ENCODE assay signal across 8 mouse cellular contexts in genomic region chr2:27926478-27927165, GRCm38 (mm10). TPM values are rescaled to one million over a fixed set of nuclear protein-coding genes. Genes with fewer than 3 reads are reported as not detected.
A peak's percentile ranks its signal among the peaks of the same experiment; 100 is the strongest.
DNase-seq lines count a peak whose midpoint lies in the region; ATAC-seq lines count a peak whose summit lies in the region.

No protein-coding gene starts in this region.

- ATAC-seq in intestine, embryonic 14.5 days (replicated peaks; ENCODE audit: low FRiP score, low TSS enrichment, low read depth) = no peak
- ATAC-seq in intestine, embryonic 16.5 days = no peak
- ATAC-seq in midbrain, embryonic 11.5 days (ENCODE audit: low FRiP score) = no peak
- ATAC-seq in megakaryocyte-erythroid progenitor cell, adult 5-6 weeks (replicated peaks; ENCODE audit: low FRiP score, low TSS enrichment, poor library complexity, severe bottlenecking) = no peak

- DNase-seq in intestine, embryonic 14.5 days (ENCODE audit: low spot score) = peak; percentile 69
- DNase-seq in R1 (ENCODE audit: low read depth, low spot score) = peak; percentile 18
- peak; percentile 62 to 78 for DNase-seq in cerebellum, postnatal 4 days (ENCODE audit: low spot score in 2 of 2)
- DNase-seq in gastrocnemius, postnatal 25 days = peak; percentile 46
- peak; percentile 79 to 84 for DNase-seq in layer of hippocampus, postnatal 14 days (ENCODE audit: low spot score in 2 of 2)
- DNase-seq in midbrain, embryonic 11.5 days (ENCODE audit: low spot score, missing footprints) = peak; percentile 92

- 49% methylated on average over 7 of the region's 7 CpGs for WGBS in intestine, embryonic 14.5 days
- 53% methylated on average over 7 of the region's 7 CpGs for WGBS in intestine, embryonic 16.5 days
- 59% methylated on average over 7 of the region's 7 CpGs for WGBS in midbrain, embryonic 11.5 days

- no peaks in the 10 kb centered on the region for H3K9me3 ChIP-seq in intestine, embryonic 14.5 days (ENCODE audit: control insufficient read depth, low read length)
- no peaks in the 10 kb centered on the region for H3K9me3 ChIP-seq in intestine, embryonic 16.5 days (ENCODE audit: control insufficient read depth, low read length)
- H3K9me3 ChIP-seq in midbrain, embryonic 11.5 days (ENCODE audit: control insufficient read depth, low read length) = no peaks in the 10 kb centered on the region

- peaks cover 54% of the 10 kb centered on the region for H3K36me3 ChIP-seq in intestine, embryonic 14.5 days (ENCODE audit: control insufficient read depth, insufficient read depth, low read length)
- no peaks in the 10 kb centered on the region for H3K36me3 ChIP-seq in intestine, embryonic 16.5 days (ENCODE audit: control insufficient read depth, insufficient read depth, low read length)
- no peaks in the 10 kb centered on the region for H3K36me3 ChIP-seq in midbrain, embryonic 11.5 days (ENCODE audit: control insufficient read depth, insufficient read depth, low read length)

- no peaks in the 10 kb centered on the region for H3K27me3 ChIP-seq in intestine, embryonic 14.5 days (replicated peaks; ENCODE audit: control insufficient read depth, insufficient read depth, low read length)
- no peaks in the 10 kb centered on the region for H3K27me3 ChIP-seq in intestine, embryonic 16.5 days (replicated peaks; ENCODE audit: control insufficient read depth, insufficient read depth, low read length)
- H3K27me3 ChIP-seq in midbrain, embryonic 11.5 days (ENCODE audit: control insufficient read depth, insufficient read depth, low read length) = no peaks in the 10 kb centered on the region

- no peak overlapping the region for H3K27ac ChIP-seq in intestine, embryonic 14.5 days (ENCODE audit: low read depth)
- no peak overlapping the region for H3K27ac ChIP-seq in intestine, embryonic 16.5 days (ENCODE audit: low read length)
- H3K27ac ChIP-seq in midbrain, embryonic 11.5 days (ENCODE audit: low read depth, low read length) = no peak overlapping the region

- H3K4me1 ChIP-seq in intestine, embryonic 14.5 days (replicated peaks; ENCODE audit: control insufficient read depth, insufficient read depth, low read length) = peaks cover 9% of the 10 kb centered on the region
- peaks cover 14% of the 10 kb centered on the region for H3K4me1 ChIP-seq in intestine, embryonic 16.5 days (ENCODE audit: control insufficient read depth, insufficient read depth, low read length)
- H3K4me1 ChIP-seq in midbrain, embryonic 11.5 days (ENCODE audit: control insufficient read depth, insufficient read depth, low read length) = no peaks in the 10 kb centered on the region

- no peak overlapping the region for H3K4me2 ChIP-seq in intestine, embryonic 14.5 days (ENCODE audit: low read length)
- no peak overlapping the region for H3K4me2 ChIP-seq in intestine, embryonic 16.5 days (ENCODE audit: low read depth, low read length)
- H3K4me2 ChIP-seq in midbrain, embryonic 11.5 days = no peak overlapping the region

- no peak overlapping the region for H3K4me3 ChIP-seq in intestine, embryonic 14.5 days (ENCODE audit: low read depth, low read length)
- no peak overlapping the region for H3K4me3 ChIP-seq in intestine, embryonic 16.5 days (ENCODE audit: low read length)
- H3K4me3 ChIP-seq in midbrain, embryonic 11.5 days (ENCODE audit: low read depth, low read length) = no peak overlapping the region

- no peak overlapping the region for H3K9ac ChIP-seq in intestine, embryonic 14.5 days (ENCODE audit: low read length)
- H3K9ac ChIP-seq in intestine, embryonic 16.5 days (ENCODE audit: low read depth, low read length) = no peak overlapping the region
- H3K9ac ChIP-seq in midbrain, embryonic 11.5 days (ENCODE audit: low read length) = no peak overlapping the region

RNA-seq across cellular contexts. Expression of gene Col5a1, which starts 40.4 kb away (rescaled TPM):
- polyA plus RNA-seq in intestine, embryonic 14.5 days (2014; fragmentation: Nextera tagmentation; extraction: Ambion mirVana) = 118 and 124 TPM in 2 replicates
- polyA plus RNA-seq in intestine, embryonic 16.5 days (2015; fragmentation: Nextera tagmentation; extraction: Ambion mirVana) = 78.1 and 80.5 TPM in 2 replicates
- total RNA-seq in gastrocnemius, postnatal 25 days (2021) = 10 to 100 TPM; 52.3 to 77.1 TPM
- 1 to 10 TPM; 5.9 to 6.1 TPM for total RNA-seq in layer of hippocampus, postnatal 14 days (2021)
- 19.7 and 21.6 TPM in 2 replicates for polyA plus RNA-seq in midbrain, embryonic 11.5 days (2014; fragmentation: Nextera tagmentation; extraction: Ambion mirVana)
- 22.0 and 24.7 TPM in 2 replicates for total RNA-seq in megakaryocyte-erythroid progenitor cell, adult 5-6 weeks (2014; fragmentation: Nextera tagmentation)
- total RNA-seq in megakaryocyte-erythroid progenitor cell, adult 5-6 weeks (2017) = 6.2 and 9.2 TPM in 2 replicates

Comparison
In these comparisons a context has a peak if more than half of its experiments do, and no peak if none do; other contexts are left out.
1. DNase-seq: peak in every context shown above with its lines; median percentile 92 in midbrain, embryonic 11.5 days; 82 in layer of hippocampus, postnatal 14 days; 70 in cerebellum, postnatal 4 days; 69 in intestine, embryonic 14.5 days; 46 in gastrocnemius, postnatal 25 days; 18 in R1.